Mouse (Mus musculus) embryo, embryonic 11.5 days (tissue): ENCODE measurements around the gene Efna3.

Experiments used
- DNase-seq: peaks from one replicate; pipeline ENCODE4 v3.0.0-alpha.2; 2012; ENCODE audit warnings: low read depth, low spot score

Gene Efna3

GRCm38 (mm10) chr3:89284261-89284660 lies 38.5 kb downstream of the Efna3 start:
- no peak for DNase-seq

GRCm38 (mm10) chr3:89282291-89282643 lies 40.5 kb downstream of the Efna3 start:
- no peak for DNase-seq

GRCm38 (mm10) chr3:89281579-89282290 lies 41.0 kb downstream of the Efna3 start:
- peak; percentile 73 for DNase-seq

GRCm38 (mm10) chr3:89280606-89281511 lies 41.9 kb downstream of the Efna3 start, which contains the start of gene Efna1:
TSS of gene Efna1 (minus strand) at chr3:89281142.
- no peak for DNase-seq

- no peak for DNase-seq
Observed at GRCm38 (mm10) chr3:89280050-89280605, 42.6 kb downstream of the Efna3 start.

- peak; percentile 61 for DNase-seq
Observed at GRCm38 (mm10) chr3:89279153-89279890, 43.4 kb downstream of the Efna3 start.

- no peak for DNase-seq
Observed at GRCm38 (mm10) chr3:89278643-89279042, 44.1 kb downstream of the Efna3 start.

- DNase-seq, result no peak
Observed at GRCm38 (mm10) chr3:89278107-89278506, 44.7 kb downstream of the Efna3 start.

GRCm38 (mm10) chr3:89277281-89278021 lies 45.3 kb downstream of the Efna3 start:
- DNase-seq, result no peak

- no peak for DNase-seq
Observed at GRCm38 (mm10) chr3:89276061-89276460, 46.7 kb downstream of the Efna3 start.

- no peak for DNase-seq
Observed at GRCm38 (mm10) chr3:89271760-89272159, 51.0 kb downstream of the Efna3 start.

GRCm38 (mm10) chr3:89270891-89271290 lies 51.9 kb downstream of the Efna3 start:
- no peak for DNase-seq

GRCm38 (mm10) chr3:89270051-89270755 lies 52.6 kb downstream of the Efna3 start, which contains the start of gene Slc50a1:
TSS of gene Slc50a1 (minus strand) at chr3:89270570.
- no peak for DNase-seq

- DNase-seq, result no peak
Observed at GRCm38 (mm10) chr3:89268916-89269315, 53.8 kb downstream of the Efna3 start.

GRCm38 (mm10) chr3:89266439-89266893 lies 56.3 kb downstream of the Efna3 start:
- no peak for DNase-seq
